Mouse (Mus musculus) kidney, embryonic 15.5 days (tissue): ENCODE results near the gene Ntm. TPM values are rescaled to one million over a fixed set of nuclear protein-coding genes. Genes with fewer than 3 reads are reported as not detected.

Experiments used
- ATAC-seq: fragments of 200-750 bp; cut with Nextera tagmentation; replicated peaks from 2 replicates; pipeline ENCODE4 v1.8.0; 2017; ENCODE audit warnings: moderate TSS enrichment; ENCODE audit not compliant: low FRiP score
- H3K27ac ChIP-seq: fragments of 300-500 bp; sonication (generic); 2 replicates; pipeline ENCODE4 v1.5.1; 2015; ENCODE audit warnings: mild to moderate bottlenecking, inconsistent platforms
- H3K27me3 ChIP-seq: fragments of 300-500 bp; sonication (generic); 2 replicates; pipeline ENCODE4 v1.6.1; 2015; ENCODE audit warnings: inconsistent platforms
- H3K36me3 ChIP-seq: fragments of 300-500 bp; sonication (generic); 2 replicates; pipeline ENCODE4 v1.6.1; 2015; ENCODE audit warnings: inconsistent platforms
- H3K4me1 ChIP-seq: fragments of 300-500 bp; sonication (generic); 2 replicates; pipeline ENCODE4 v1.6.1; 2015; ENCODE audit warnings: inconsistent platforms
- H3K4me2 ChIP-seq: fragments of 300-500 bp; sonication (generic); 2 replicates; pipeline ENCODE4 v1.6.1; 2015; ENCODE audit warnings: moderate library complexity, mild to moderate bottlenecking, inconsistent platforms
- H3K4me3 ChIP-seq: fragments of 300-500 bp; sonication (generic); replicated peaks from 2 replicates; pipeline ENCODE4 v1.5.1; 2015; ENCODE audit warnings: mild to moderate bottlenecking, inconsistent platforms
- H3K9ac ChIP-seq: fragments of 300-500 bp; sonication (generic); 2 replicates; pipeline ENCODE4 v1.6.1; 2015; ENCODE audit warnings: mild to moderate bottlenecking, inconsistent platforms
- H3K9me3 ChIP-seq: fragments of 300-500 bp; sonication (generic); replicated peaks from 2 replicates; pipeline ENCODE4 v1.6.1; 2016; ENCODE audit warnings: inconsistent platforms
- WGBS: fragments of 180-500 bp; shearing (Covaris S2); methylation state at CpG from one replicate; pipeline ENCODE4 v1.1.7; 2015; ENCODE audit warnings: mixed read lengths; 5-methylcytosine and 5-hydroxymethylcytosine counted together
- polyA plus RNA-seq: library from polyadenylated mRNA; unstranded; fragments of >200 nt; fragmentation: Nextera tagmentation; extraction: Ambion mirVana; gene quantifications from 2 replicates; pipeline ENCODE4 v1.2.1, GENCODE M21; 2015

Gene Ntm
- polyA plus RNA-seq, 1 experiment from 2014 or later: 45.5 TPM

GRCm38 (mm10) chr9:29648256-29648655 lies 314.7 kb downstream of the Ntm start:
- Histone ChIP-seq H3K9ac (no peak overlapping the region), H3K4me3 (no peak overlapping the region), H3K9me3 (no peaks in the 10 kb centered on the region), H3K27ac (no peak overlapping the region), H3K4me1 (no peaks in the 10 kb centered on the region), H3K27me3 (no peaks in the 10 kb centered on the region), H3K36me3 (no peaks in the 10 kb centered on the region), H3K4me2 (no peak overlapping the region)
- 93% methylated on average over 5 of the region's 5 CpGs for WGBS
- ATAC-seq: no peak

- Histone ChIP-seq H3K36me3 (no peaks in the 10 kb centered on the region), H3K27ac (no peak overlapping the region), H3K9me3 (no peaks in the 10 kb centered on the region), H3K27me3 (no peaks in the 10 kb centered on the region), H3K4me3 (no peak overlapping the region), H3K9ac (no peak overlapping the region), H3K4me2 (no peak overlapping the region), H3K4me1 (no peaks in the 10 kb centered on the region)
- no peak for ATAC-seq
- 56% methylated on average over 8 of the region's 8 CpGs for WGBS
These were observed 315.2 kb downstream of the Ntm start for GRCm38 (mm10) chr9:29647764-29648163.

- no peak overlapping the region for H3K27ac ChIP-seq
- H3K36me3 ChIP-seq: no peaks in the 10 kb centered on the region
- no peak overlapping the region for H3K4me2 ChIP-seq
- H3K9me3 ChIP-seq: no peaks in the 10 kb centered on the region
- H3K4me3 ChIP-seq: no peak overlapping the region
- H3K27me3 ChIP-seq: no peaks in the 10 kb centered on the region
- no peak overlapping the region for H3K9ac ChIP-seq
- 42% methylated on average over 8 of the region's 8 CpGs for WGBS
- no peaks in the 10 kb centered on the region for H3K4me1 ChIP-seq
- ATAC-seq: no peak
These were observed 317.0 kb downstream of the Ntm start for GRCm38 (mm10) chr9:29645796-29646400.

GRCm38 (mm10) chr9:29642997-29643657 lies 319.8 kb downstream of the Ntm start:
- Histone ChIP-seq H3K9ac (no peak overlapping the region), H3K27ac (no peak overlapping the region), H3K4me3 (no peak overlapping the region), H3K9me3 (no peaks in the 10 kb centered on the region), H3K36me3 (no peaks in the 10 kb centered on the region), H3K4me1 (no peaks in the 10 kb centered on the region), H3K4me2 (no peak overlapping the region), H3K27me3 (no peaks in the 10 kb centered on the region)
- 18% methylated on average over 11 of the region's 11 CpGs for WGBS
- ATAC-seq: no peak; the same call in 1 of the 2 replicates

GRCm38 (mm10) chr9:29637335-29637734 lies 325.6 kb downstream of the Ntm start:
- H3K9ac ChIP-seq: no peak overlapping the region
- no peaks in the 10 kb centered on the region for H3K27me3 ChIP-seq
- H3K9me3 ChIP-seq: no peaks in the 10 kb centered on the region
- H3K4me3 ChIP-seq: no peak overlapping the region
- no peak for ATAC-seq
- no peaks in the 10 kb centered on the region for H3K4me1 ChIP-seq
- H3K36me3 ChIP-seq: no peaks in the 10 kb centered on the region
- WGBS: 87% methylated on average over 8 of the region's 8 CpGs
- no peak overlapping the region for H3K27ac ChIP-seq
- H3K4me2 ChIP-seq: no peak overlapping the region

GRCm38 (mm10) chr9:29617181-29617580 lies 345.8 kb downstream of the Ntm start:
- 57% methylated on average over 5 of the region's 5 CpGs for WGBS
- no peaks in the 10 kb centered on the region for H3K9me3 ChIP-seq
- no peak overlapping the region for H3K4me3 ChIP-seq
- ATAC-seq: no peak
- H3K4me2 ChIP-seq: no peak overlapping the region
- H3K27me3 ChIP-seq: no peaks in the 10 kb centered on the region
- no peak overlapping the region for H3K9ac ChIP-seq
- no peaks in the 10 kb centered on the region for H3K36me3 ChIP-seq
- H3K27ac ChIP-seq: no peak overlapping the region
- no peaks in the 10 kb centered on the region for H3K4me1 ChIP-seq

GRCm38 (mm10) chr9:29612020-29612612 lies 350.8 kb downstream of the Ntm start:
- Histone ChIP-seq H3K27me3 (no peaks in the 10 kb centered on the region), H3K4me3 (no peak overlapping the region), H3K4me2 (no peak overlapping the region), H3K36me3 (no peaks in the 10 kb centered on the region), H3K9ac (no peak overlapping the region), H3K27ac (no peak overlapping the region), H3K9me3 (no peaks in the 10 kb centered on the region), H3K4me1 (no peaks in the 10 kb centered on the region)
- no peak for ATAC-seq
- 82% methylated on average over 7 of the region's 7 CpGs for WGBS

GRCm38 (mm10) chr9:29610867-29611266 lies 352.1 kb downstream of the Ntm start:
- WGBS: 59% methylated on average over 2 of the region's 2 CpGs
- Histone ChIP-seq H3K9ac (no peak overlapping the region), H3K9me3 (no peaks in the 10 kb centered on the region), H3K36me3 (no peaks in the 10 kb centered on the region), H3K4me1 (no peaks in the 10 kb centered on the region), H3K27me3 (no peaks in the 10 kb centered on the region), H3K27ac (no peak overlapping the region), H3K4me2 (no peak overlapping the region), H3K4me3 (no peak overlapping the region)
- no peak for ATAC-seq

- Histone ChIP-seq H3K9ac (no peak overlapping the region), H3K9me3 (no peaks in the 10 kb centered on the region), H3K36me3 (no peaks in the 10 kb centered on the region), H3K4me1 (peaks cover 7% of the 10 kb centered on the region; the same call in 1 of the 2 replicates), H3K27ac (no peak overlapping the region), H3K4me2 (no peak overlapping the region), H3K4me3 (no peak overlapping the region), H3K27me3 (no peaks in the 10 kb centered on the region)
- no peak for ATAC-seq
- WGBS: 38% methylated on average over 4 of the region's 4 CpGs
These were observed 365.3 kb downstream of the Ntm start for GRCm38 (mm10) chr9:29597665-29598064.

- no peak for ATAC-seq
- WGBS: 79% methylated on average over 9 of the region's 9 CpGs
These were observed 367.6 kb downstream of the Ntm start for GRCm38 (mm10) chr9:29595321-29595720.

GRCm38 (mm10) chr9:29594537-29595294 lies 368.2 kb downstream of the Ntm start:
- Histone ChIP-seq H3K4me2 (no peak overlapping the region), H3K27me3 (no peaks in the 10 kb centered on the region), H3K36me3 (no peaks in the 10 kb centered on the region), H3K9ac (no peak overlapping the region), H3K9me3 (no peaks in the 10 kb centered on the region), H3K27ac (no peak overlapping the region), H3K4me3 (no peak overlapping the region), H3K4me1 (peaks cover 7% of the 10 kb centered on the region; the same call in 1 of the 2 replicates)
- WGBS: 53% methylated on average over 21 of the region's 21 CpGs
- no peak for ATAC-seq

More at GRCm38 (mm10) chr9:29595321-29595720, 367.6 kb downstream of the Ntm start:
- peaks cover 7% of the 10 kb centered on the region; the same call in 1 of the 2 replicates for H3K4me1 ChIP-seq
- no peaks in the 10 kb centered on the region for H3K27me3 ChIP-seq
- no peak overlapping the region for H3K4me3 ChIP-seq
- no peak overlapping the region for H3K4me2 ChIP-seq
- H3K36me3 ChIP-seq: no peaks in the 10 kb centered on the region
- no peaks in the 10 kb centered on the region for H3K9me3 ChIP-seq
- H3K27ac ChIP-seq: no peak overlapping the region
- no peak overlapping the region for H3K9ac ChIP-seq

- no peak overlapping the region for H3K4me3 ChIP-seq
- H3K27me3 ChIP-seq: no peaks in the 10 kb centered on the region
- no peak overlapping the region for H3K9ac ChIP-seq
- no peaks in the 10 kb centered on the region for H3K36me3 ChIP-seq
- H3K9me3 ChIP-seq: no peaks in the 10 kb centered on the region
- H3K4me2 ChIP-seq: no peak overlapping the region
- 82% methylated on average over 5 of the region's 5 CpGs for whole genome bisulfite sequencing
- 0 out of 2 replicates have a peak, but pooled peaks cover 2% of the 10 kb centered on the region for H3K4me1 ChIP-seq
- ATAC-seq: no peak
- H3K27ac ChIP-seq: no peak overlapping the region
These were observed 375.6 kb downstream of the Ntm start for GRCm38 (mm10) chr9:29587376-29587775.
